Mouse (Mus musculus) T-helper 1 cell (primary cell): ENCODE measurements at regions not wholly inside any gene's neighbourhood (a gene's known extent, or its start where the extent isn't known, plus 50 kb on each side); places are given as distances from the start of the nearest gene placed in this dataset.

Experiments used
- in situ Hi-C: fragments of 300-600 bp; cut with MboI, MseI; formaldehyde crosslinking; loops from one replicate; pipeline ENCODE4 v1.15.1; 2025; ENCODE audit warnings: high pct_unique_total_duplicates

GRCm38 (mm10) chr9:116366713-116367112 lies 191.6 kb upstream of the Tgfbr2 start:
- in situ Hi-C loops = no loop called here

DNA sequence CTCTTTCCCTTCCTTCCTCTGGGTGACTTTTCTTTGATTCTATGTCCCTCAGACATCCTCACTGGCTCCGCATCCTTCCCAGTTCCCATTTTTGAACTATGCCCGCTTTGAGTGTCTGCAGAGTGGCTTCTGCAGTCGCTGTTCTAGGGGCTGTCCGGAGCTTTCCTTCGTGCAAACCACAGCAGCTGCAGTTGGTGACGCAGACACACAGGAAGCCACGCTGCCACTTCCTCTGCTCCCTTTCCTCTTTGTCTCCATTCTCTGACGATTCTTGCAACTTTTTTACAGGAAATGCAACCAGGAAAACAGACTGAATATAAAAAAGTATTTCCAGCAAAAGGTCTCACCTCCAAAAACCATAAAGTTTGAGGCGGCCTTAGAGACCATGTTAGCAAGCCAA lies 191.0 kb upstream of the Tgfbr2 start:
- in situ Hi-C loops = no loop called here

DNA sequence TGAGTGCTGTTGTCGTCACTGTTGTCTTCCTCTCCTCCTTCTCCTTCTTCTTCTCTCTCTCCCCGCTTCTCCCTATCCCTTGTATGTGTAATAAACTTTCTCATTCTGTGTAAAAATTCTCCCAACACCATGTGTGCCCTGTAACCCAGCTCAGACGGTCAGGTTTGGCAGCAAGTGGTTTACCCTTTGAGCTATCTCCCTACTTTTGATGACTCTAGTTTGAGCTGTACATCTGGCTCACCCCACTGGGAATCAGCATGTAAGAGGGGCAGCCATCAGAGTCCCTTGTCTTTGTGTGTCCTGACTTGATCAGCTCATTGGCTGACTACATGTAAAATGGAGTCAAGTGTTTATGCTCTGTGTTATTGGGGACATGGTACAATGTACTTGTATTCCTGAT lies 190.5 kb upstream of the Tgfbr2 start:
- in situ Hi-C loops = no loop called here

- in situ Hi-C loops = no loop called here
Measured at GRCm38 (mm10) chr9:116365016-116365685, 190.0 kb upstream of the Tgfbr2 start.

DNA sequence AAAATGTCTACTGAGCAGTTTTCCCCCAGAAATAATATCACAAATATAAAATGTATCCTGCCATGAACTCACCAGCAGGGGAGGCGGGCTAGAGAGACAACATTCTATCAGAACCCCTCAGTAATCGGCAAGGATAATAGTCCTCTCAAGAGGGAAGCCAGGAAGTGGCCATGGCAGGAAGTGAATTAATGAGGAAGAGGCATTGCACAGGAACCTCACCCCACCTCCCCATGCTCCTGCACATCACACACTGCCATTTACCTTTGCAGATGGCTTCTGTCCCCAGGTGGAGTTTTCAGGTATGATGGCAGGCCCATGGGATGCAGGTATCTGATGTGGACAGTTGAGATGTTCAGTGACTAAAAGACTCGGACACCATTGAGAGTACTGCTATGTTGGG lies 185.9 kb upstream of the Tgfbr2 start:
- in situ Hi-C loops = no loop called here

DNA sequence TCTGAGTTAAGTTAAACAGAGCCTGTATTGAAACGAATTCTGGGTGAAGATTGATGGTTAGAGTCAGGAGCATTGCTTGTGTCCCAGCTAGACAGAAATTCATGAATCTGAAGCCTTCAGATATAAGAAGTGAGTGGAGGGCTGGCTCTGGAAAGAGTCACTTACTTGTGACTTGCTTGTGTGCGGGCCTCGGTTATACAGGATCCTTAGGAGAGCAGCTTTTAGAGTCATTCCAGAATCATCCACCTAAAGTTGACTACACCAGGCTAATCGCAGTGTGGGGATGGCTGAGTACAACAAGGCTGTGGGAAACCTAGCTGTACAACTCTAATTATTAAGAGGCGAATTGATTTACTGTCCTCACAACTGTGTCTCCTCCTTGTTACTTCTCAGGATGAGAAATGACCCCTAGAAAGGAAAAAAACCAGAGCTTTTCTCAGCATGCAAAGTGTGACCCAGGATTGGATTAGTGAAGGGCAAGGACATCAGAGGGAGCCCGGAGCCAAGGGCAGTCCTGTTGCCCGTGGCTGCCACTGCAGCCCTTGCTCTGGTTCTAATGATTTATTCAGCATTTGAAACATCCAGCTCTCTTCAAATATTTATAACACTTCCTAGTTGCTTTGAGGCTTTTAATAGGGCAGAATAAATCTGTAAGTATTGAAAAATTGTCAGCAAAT lies 179.0 kb upstream of the Tgfbr2 start:
- in situ Hi-C loops = no loop called here

DNA sequence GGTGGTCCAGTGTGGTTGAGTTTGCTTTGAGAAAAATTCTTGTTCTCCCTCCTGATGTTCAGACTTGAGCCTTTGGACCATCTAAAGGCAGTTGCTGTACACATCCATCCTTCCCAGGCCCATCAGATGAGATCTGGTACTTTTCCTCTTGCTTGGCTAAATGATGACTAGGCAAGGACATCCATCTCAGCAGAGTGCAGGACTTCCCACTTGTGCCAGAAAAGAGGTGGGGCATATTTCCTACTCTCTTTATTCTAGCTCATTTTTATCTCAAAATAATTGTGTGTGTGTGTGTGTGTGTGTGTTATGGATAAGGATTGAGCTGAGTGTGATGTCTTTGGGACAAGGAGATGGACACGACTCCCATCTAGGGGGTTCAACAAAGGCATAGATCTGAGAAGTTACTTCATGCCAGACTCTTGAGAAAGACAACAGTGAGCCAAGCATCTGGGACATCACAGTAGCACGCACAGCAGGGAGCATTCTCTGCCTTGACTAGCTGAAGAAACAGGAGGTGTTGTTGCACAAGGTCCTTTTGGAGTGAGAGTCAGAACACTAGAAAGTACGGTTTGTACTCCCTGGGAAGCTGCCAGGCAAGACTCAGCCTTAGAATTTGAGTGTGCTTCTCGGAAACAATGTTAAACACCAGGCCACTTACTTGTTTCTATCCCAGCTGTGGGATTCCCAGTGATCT lies 177.8 kb upstream of the Tgfbr2 start:
- in situ Hi-C loops = no loop called here

GRCm38 (mm10) chr9:116350804-116351547 lies 175.8 kb upstream of the Tgfbr2 start:
- in situ Hi-C loops = no loop called here

- in situ Hi-C loops = loop anchor here (5.0 to 10.0 kb wide), 3 partner anchors 35 to 282 kb away; no protein-coding TSS in a partner anchor
Measured at GRCm38 (mm10) chr9:116347021-116347420, 171.9 kb upstream of the Tgfbr2 start.

DNA sequence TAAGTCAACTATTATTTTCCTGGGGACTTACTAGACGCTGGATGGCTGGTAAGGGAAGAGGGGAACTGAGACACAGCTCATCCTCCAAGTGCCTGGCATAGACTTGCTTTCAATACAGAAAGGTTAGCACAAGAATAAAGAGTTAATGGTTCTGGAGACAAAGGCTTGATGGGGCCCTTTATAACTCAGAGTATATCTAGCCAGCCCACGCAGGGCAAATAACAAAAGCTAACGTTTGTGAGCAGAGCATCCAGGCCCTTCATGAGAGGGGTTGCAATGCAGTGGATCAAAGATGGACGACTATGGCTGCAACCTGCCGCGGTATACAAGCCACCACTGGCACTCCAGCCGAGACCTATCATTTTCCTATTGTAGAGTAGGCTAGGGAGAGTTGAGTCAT lies 171.3 kb upstream of the Tgfbr2 start:
- in situ Hi-C loops = loop anchor here (5.0 to 10.0 kb wide), 3 partner anchors 36 to 282 kb away; no protein-coding TSS in a partner anchor

DNA sequence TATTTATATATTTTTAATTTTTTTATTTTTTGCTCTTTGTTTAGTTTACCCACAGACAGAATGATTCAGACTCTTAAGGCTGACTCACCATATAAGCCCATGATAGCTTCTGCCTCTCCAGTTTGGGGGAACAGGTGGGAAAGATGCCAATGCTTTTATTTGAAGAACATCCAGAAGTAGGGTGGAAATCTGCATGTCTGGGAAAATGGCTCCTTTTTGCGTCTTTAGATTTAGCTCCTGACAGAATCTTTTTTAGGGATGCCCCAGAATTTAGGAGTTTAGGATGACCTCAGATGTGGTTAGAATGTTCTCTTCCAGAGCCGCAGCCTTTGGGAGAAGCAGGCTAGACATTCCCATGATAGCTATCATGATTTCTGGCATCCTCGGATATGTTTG lies 167.9 kb upstream of the Tgfbr2 start:
- in situ Hi-C loops = loop anchor here (10.0 kb wide), 2 partner anchors 178 to 278 kb away; no protein-coding TSS in a partner anchor

GRCm38 (mm10) chr9:116342446-116343085 lies 167.4 kb upstream of the Tgfbr2 start:
- in situ Hi-C loops = loop anchor here (10.0 kb wide), 2 partner anchors 178 to 278 kb away; no protein-coding TSS in a partner anchor

- in situ Hi-C loops = loop anchor here (10.0 kb wide), 2 partner anchors 177 to 277 kb away; no protein-coding TSS in a partner anchor
Measured at GRCm38 (mm10) chr9:116342009-116342408, 166.8 kb upstream of the Tgfbr2 start.

DNA sequence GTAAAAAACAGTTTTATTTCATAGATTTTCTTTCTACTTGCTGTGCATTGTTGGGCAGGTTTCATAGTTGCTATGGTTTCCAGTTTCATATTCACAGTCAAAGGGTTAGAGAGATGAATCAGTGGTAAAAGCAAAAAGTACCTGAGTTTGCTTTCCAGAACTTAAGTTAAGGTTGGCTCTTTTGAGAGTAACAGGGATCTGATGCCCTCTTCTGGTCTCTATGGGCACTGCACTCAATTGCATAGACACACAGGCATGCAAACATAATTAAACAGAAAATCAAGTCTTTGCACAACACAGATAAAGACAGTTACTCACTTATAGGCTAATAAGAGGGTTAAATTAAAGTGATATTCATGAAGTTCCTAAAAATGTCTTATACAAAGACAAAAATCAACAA lies 165.8 kb upstream of the Tgfbr2 start:
- in situ Hi-C loops = loop anchor here (10.0 kb wide), 2 partner anchors 176 to 276 kb away; no protein-coding TSS in a partner anchor

- in situ Hi-C loops = no loop called here
Measured at GRCm38 (mm10) chr9:116338729-116339100, 163.6 kb upstream of the Tgfbr2 start.

DNA sequence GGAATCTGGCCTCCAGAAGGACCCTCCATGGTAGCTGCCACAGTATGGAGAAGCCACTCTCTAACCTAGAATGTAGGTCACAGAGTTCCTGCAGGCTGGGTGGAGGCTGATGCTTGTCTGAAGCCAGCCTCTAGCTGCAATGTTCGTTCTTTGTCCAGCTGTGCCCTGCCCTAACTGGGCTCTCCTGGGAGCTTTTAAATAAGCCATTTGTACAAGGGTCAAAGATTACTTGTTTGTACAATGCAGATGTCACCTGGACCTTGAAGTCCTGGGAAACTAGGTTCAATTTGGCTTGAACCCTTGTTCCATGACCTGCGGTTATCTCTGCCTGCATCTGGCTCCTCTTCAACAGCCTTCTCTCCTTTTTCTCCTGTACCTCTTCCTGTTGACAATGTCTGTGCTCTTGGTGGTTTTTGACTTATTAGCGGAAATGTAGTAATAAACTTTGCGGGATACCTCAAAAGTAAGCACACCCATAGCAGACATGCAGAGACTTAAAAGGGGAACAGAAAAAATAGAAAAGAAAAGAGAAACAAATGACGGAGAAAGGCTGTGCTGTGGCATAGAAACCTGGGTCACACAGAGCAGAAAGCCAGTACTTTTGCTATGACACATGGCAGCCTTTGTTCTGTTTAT lies 163.1 kb upstream of the Tgfbr2 start:
- in situ Hi-C loops = no loop called here

GRCm38 (mm10) chr9:116337446-116338010 lies 162.4 kb upstream of the Tgfbr2 start:
- in situ Hi-C loops = no loop called here

DNA sequence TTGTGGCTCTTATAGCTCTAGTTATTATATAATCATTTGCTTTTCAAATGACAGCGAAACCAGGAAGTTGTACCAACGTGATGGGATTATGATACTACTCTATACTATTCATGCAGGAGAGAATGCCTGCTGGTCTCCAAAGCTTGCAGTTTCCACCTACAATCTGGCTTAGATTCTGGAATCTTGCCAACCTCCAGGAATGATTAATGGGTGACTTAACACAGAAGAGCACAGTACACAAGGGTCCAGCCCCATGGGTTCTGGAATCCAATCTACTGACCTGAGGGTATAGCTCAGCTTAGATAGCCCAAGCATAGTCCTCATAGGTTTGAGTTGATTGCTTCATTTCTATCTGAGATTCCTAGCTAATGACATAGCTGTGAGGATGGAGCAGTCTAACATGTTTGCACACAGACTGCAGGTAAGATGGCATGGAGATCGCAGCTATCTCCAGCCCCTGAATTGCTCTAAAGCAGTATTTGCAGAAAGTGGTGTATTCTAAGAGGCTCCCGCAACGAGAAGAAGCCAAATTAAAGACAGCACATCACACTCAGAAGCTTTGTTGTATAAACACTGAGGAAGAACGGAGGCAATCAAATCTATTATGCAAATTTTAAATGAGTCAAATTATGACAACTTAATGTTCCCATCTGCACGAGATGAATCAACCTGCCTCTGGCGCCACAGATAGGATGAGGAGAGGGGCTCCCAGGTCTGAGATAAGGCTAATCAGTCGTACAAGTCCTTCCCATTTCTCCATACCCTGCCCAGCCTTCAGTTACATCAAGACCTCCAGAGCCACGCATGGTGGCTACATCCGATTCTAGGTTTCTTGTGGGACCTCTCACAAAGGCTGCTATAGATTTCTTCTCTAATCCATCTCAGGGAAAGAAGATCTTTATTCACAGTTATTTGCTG lies 160.7 kb upstream of the Tgfbr2 start:
- in situ Hi-C loops = no loop called here

GRCm38 (mm10) chr9:116333956-116334463 lies 158.8 kb upstream of the Tgfbr2 start:
- in situ Hi-C loops = no loop called here
